Mouse (Mus musculus) urinary bladder, postnatal 10 days (tissue): ENCODE results near the gene Shc3.

Experiments used
- DNase-seq: peaks from one replicate; pipeline ENCODE4 v3.0.0; 2022; ENCODE audit warnings: low spot score

Shc3 gene

DNA sequence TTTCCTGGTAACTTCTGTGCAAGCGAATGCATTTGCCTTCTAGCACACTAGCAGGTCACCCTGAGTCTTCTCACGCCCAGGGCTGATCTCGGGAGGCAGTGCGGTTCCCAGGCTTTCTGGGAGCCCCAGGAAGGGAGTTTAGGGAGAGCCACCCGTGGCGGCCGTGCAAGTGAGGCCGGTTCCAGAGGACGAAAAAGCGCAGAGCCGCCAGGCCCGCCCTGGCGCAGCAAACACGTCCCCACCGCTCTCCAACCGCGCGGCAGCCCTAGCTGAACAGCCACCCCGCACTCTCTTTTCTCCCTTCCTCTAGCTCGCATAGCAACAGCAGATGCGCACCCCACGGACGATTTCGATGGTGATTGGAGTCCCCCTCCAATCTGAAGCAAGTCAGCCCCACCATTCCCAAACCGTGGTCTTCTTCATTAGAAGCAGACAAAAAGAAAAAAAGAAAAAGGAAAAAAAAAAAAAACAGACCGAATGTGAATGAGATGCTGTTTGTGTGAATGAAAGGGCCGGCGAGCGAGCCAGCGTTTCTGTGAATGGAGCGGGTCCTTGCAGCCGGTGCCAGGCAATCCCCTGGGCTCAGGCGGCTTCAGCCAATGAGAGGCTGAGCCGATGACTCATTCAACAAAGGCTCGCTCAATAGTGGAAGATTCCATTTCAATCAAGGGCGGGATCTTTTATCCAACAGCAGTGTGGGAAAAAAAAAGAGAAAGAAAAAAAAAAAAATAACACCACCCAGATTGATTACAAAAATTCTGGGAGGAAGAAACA lies at the start of gene Shc3:
TSS of gene Shc3 (minus strand) at position 509 of the 774 bp plus-strand sequence.
- no peak for DNase-seq

DNA sequence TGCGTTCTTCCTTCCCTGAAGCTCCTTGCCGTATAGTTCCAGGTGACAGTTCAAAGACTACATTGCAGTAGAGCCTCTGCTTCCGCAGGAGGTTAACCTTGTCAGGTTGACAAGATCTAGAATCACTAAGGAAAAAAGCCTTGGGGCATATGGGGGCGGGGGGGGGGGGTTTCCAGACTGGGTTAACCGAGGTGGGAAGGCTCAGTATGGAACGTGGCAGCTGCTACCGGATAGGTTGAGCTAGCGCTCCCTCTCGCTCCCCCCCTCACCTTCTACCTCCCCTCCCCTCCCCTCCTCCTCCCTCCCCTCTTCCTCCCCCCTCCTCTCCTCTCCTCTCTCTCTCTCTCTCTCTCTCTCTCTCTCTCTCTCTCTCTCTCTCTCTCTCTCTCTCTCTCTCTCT lies 49.4 kb upstream of the Shc3 start:
- DNase-seq, result no peak

DNA sequence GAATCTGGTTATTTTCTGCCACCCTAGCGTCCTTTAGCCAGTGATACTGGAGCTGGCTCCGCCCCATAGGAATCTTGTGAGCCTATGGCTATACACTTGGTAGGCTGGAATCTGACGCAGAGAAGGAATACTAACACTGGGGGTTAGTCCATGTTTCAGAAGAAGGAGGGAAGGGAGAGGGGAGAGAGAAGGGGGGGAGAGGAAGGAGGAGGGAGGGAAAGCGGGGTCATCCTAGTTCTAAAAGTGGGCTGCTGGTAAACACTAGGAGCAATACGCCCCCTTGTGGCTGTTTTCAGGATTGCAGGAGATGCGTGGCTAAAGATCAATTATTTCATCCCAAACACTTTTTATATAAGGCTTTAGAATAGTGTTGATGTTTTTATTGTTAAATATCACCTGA lies 48.6 kb upstream of the Shc3 start:
- DNase-seq, result no peak

DNA sequence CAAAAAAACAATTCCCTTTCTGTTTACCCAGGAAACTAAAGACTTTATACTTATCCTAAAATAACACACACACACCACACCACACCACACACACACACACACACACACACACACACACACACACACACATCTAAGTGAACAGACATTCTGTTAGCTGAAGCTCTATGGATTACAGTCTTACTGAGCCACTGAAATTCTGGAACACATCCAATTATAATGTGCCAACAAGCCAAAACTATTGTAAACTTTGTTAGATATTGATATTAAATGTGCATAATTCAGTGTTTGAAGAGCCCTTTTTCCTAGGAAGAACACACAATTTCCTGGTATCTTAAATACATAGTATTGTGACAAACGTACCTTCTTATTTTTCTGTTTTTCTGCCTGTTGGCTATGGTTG lies 48.1 kb upstream of the Shc3 start:
- no peak for DNase-seq

DNA sequence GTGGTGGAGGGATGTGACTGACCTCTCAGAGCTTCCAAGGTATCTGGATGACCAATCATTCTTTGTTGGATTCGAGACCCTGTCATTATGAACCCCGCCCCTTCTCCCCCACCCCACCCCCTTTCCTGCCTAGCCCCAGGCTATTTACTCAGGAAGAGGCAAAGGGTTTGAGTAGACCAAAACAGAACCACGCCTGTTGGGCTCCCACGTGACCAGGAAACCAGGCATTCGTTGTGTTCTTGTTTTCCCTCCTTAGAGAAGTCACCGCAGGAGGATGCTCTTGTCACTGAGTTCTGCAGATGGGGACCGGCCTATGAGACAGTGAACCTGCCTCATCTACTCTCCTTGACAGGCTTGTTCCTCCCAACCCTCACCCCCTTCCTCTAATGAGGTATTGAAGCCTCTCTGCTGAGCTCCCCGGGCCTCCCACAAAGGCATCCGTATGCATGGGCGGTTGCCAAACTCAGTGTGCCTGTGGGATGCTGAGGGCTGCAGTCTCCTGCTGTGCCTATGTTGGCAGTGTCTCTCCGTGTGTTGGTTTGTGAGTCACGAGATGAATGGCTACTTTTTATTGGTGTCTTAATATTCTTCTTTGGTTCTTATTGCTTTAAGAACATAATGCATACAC lies 47.3 kb upstream of the Shc3 start:
- DNase-seq, result no peak

DNA sequence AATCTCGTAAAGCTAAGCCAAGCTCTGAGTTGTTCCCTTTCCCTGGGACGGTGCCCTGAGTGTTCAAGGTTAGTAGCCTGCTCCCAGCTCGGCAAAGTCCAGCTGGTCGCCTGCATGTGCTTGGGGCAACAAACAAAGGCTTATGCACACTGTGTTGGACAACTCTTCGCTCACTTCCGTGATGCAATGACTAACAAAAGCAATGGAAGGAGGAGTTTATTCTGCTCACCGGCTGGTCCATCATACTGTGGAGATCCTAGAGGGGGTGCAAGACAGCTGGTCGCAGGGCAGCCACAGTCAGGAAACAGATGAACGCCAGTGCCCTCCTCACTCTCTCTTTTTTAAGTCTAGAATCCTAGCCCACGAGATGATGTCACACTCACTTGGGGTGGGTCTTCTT lies 46.6 kb upstream of the Shc3 start:
- DNase-seq, result no peak

DNA sequence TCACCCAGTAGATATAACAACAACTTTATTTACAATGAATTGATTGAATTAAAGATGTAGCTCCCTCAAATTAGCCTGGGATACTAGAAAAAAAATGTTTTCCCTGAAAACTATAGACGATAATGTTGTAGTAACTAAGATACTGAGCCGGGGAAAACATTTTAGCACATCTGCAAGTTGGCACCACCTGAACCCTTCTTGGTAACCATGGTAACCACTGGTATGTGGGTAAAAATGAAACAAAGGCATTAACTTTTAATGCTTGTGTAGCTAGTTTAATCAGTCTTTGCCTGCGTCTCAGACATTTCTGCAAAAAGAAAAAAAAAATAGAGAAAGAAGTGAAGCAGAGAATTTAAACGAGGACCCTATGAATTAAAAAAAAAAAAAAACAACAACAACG lies 42.3 kb upstream of the Shc3 start:
- DNase-seq, result no peak

DNA sequence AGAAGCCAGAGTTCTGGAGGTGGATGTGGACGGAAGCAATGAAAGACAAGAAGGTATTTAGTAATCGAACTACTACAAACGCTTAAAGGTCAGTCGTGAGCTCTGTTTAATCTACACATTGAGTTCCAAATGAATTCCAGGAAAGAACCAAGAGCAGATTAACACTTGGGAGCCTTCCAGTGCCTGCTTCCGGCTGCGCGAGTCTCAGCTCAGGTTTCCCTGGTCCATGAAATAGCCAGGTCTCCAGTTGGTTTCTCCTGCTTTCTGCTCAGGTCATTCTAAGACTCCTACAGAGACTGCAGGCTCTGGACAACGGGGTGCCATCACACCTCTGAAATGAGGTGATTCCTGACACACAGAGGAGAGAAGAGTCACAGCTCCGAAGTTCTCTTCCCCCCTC lies 41.8 kb upstream of the Shc3 start:
- no peak for DNase-seq

DNA sequence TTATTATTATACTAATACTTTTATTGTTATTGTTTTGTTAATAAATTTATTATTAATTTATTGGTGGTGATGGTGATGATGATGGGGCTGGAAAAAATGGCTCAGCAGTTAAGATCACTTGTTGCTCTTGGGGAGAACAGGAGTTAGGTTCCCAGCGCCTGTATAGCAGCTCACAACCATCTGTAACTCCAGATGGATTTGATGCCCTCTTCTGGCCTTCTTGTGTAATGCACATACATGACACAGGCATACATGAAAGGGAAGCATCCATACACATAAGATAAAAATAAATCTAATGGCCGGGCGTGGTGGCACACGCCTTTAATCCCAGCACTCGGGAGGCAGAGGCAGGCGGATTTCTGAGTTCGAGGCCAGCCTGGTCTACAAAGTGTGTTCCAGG lies 40.0 kb upstream of the Shc3 start:
- DNase-seq, result no peak

DNA sequence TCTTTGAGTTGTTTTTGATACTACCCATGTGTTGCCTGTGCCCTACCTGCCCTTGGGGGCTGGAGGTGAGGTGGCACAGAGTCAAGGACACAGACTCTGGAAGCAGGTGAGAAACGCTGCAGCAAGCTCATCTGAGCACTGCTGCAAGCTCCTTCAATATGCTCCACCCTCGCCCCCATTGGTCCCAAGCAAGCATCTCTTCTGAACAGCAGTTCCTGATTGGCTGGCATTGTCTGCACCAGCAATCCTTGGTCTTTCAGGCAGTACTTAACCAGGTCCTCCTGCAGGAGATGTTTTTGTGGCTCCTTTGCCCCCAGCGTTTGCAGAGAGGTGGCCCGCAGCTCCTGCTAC lies 34.6 kb upstream of the Shc3 start:
- no peak for DNase-seq

DNA sequence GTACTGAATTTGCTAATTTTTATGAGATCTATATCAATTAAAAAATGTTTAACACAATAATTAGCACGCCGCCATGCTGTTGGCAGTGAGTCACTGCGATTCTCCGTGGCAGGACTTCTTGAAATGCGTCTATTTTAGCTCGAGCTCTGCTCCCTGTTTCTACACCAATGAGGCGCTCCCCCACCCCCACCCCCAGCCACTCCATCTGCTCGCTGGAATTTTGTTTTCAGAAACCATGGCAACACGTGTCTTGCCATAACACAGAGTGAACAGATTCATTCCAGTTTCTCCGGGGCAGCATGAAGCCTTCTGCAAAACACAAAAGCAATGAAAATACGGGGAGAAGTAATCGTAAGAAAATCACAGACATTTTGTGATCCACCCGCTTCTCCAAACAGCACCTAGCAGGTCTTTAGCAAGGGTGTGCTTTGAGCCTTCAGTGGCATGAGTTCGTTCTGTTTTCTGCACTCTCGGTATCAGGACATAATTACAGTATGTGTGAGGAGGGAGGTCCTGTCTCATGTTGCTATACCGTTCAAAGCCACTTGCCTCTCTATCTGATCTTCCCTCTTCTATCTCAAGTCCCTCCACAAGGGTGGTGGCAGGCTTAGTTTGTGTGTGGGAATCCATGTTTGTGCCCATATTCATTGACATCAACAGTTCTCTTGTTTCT lies 34.1 kb upstream of the Shc3 start:
- no peak for DNase-seq

DNA sequence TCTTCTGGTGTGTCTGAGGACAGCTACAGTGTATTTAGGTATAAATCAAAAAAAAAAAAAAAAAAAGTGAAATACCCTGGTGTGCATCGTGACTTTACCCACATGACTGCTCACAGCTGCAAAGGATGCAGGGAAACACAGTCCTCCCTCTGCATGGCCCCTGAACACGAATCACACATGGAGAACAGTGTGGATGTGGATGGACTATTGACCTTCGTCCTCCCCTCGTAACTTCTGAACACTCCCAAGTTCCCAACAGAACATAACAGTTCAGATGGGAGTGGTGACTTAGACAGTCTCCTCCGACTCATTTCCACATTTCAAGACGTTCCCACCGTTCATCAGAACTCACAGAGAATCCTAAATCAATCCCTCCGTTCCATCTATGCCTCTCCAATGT lies 33.5 kb upstream of the Shc3 start:
- no peak for DNase-seq

DNA sequence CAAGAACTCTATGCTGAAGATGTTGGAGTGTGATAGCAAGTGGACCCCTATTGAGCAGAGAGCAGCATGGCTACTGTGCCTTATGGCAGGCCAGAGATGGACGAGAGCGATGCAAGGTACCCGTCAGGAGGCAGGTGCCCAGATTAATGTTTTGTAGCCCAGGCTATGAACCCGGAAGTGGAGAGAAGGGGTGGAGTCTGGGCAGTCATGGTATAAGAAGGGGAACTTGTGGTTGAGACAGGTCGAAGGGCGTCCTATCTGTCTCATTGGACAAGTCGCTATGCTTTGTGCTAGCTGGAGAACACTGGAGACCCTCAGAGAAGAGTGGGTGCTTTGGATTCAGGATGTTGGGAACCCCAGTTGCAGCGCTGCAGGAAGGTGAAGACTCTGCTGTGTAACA lies 30.9 kb upstream of the Shc3 start:
- no peak for DNase-seq

DNA sequence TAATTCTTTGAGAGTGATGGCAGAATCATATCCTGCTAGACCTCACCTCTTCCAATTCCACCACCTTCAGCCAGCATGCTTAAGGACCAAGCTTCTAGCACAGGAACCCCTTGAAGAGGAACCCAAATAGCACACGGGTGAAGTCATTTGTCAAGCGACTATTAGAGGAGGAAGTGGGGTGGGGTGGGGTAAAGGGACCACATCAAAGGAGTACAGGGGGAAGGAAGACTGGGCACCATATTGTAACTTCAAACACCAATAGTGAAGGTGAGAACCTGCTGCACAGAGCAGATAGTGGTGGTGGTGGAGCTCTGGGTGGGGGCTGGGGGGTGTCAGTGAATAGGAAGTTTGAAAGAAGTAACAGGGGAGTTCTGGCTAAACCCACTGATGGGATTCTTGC lies 28.8 kb upstream of the Shc3 start:
- no peak for DNase-seq

DNA sequence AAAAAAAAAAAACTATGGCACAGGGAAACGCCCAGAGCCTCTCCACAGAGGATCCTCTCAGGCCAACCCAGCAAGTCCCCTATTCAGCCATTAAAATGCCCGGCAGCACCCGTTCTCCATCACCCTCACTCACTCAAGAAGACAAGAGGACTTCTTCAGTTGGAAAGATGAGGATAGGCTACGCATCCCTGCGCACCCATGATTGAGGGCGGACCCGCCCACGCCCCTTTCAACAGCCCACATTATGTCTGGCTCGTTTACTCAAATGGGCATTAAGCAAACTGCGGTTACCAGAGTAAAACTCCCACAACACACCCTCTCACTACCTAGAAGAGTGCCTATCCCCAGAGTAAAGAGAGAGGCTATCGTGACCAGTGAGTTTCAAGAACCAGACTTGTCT lies 26.2 kb upstream of the Shc3 start:
- no peak for DNase-seq

DNA sequence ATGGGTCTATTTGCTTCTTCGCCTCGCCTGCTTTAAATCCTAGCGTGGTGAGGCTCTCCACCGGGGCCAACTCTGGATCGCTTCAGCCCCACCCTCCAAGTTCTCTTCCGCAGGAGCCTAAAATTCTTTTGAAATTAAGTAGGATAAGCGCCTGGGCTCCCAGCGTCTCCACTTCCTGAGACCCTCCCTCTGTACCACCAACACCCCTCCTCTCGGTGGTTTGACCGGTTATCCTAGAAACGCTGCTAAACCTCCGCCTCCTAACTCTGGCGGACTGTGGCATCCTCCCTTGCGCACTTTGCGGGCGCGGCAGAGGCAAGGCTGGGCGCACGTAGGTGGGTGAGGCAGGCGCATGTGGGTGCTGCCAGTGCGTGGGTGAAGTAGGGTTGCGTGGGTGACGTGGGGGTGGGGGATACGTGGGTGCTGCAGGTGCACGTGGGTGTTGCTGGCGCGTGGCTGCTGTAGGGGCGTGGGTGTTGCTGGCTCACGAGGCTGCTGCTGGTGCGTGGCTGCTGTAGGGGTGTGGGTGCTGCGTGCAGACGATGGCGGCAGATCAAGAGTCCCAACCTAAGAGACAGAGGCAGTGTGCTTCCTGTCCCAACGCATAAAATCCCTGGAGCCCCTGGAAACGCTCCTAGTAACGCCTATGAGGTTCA lies 25.6 kb upstream of the Shc3 start:
- DNase-seq, result no peak

DNA sequence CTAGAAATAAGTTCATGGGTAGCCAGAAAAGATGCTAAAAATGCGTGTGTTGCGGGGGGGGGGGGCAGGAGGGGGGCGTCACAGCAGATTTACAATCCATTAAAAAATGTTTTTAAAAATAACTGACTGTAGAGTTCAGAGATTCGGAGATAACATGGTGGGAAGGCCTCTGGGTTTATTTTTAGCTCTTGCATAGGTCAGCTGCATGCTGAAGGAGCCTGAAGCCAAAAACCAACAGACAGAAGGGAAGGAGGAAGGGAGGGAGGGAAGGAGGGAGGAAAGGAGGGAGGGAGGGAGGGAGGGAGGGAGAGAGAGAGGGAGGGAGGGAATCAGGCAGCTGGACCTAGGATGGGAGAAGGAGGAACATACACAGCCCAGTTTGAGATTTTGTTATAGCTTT lies 18.8 kb upstream of the Shc3 start:
- DNase-seq, result no peak

DNA sequence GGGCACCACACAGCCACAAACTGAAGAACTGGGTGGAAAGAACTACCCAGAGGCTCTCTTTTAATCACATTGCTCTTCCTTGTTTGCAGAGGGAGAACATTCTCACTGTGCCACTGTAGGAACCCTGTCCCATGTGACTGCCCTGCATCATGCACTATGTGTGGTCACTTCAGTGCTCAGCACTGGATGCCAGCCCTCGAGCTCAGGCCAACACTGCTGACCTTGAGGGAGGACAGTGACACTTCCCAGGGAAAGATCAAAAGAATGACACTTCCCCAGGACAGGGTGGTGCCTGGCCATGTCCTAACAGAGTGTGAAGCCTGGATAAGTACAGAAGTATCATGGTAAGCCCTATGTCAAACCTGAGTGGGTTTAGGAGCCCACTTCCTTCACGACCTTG lies 13.0 kb upstream of the Shc3 start:
- DNase-seq, result no peak

DNA sequence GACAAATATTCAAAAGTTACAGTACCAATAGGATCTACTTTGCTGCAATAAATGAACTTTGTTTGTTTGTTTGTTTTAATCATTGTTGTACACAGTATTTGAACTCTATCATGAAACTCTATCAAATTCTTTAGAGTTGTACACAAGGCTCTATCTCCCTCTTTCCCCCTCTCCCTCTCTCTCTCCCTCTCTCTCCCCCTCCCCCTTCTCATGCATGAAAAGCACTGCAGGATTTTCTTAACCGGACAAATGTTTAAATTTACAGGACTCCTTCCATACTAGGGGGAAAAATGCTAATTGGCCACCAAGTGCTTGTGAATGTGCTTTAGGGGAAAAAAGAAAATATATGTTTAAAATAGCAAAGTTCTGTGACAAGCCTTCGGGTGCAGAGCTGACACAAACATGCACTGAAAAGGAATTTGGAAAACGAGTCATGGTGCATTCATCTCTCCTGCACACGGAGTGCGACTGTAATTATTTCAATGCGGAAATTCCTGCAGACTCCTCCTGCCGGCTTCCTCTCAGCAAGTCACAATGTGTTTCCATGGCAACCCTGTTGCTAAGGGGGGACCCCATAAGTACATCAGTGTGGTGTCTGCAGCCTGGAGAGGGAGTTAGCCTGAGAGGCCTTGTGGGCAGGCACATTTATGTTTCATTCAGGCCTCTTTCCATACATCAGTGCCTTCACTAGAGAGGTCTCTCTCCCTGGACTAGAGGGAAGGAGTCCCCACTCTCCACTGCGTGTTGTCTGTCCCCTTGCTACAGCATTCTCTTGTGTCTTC lies 11.2 kb upstream of the Shc3 start:
- DNase-seq, result no peak

DNA sequence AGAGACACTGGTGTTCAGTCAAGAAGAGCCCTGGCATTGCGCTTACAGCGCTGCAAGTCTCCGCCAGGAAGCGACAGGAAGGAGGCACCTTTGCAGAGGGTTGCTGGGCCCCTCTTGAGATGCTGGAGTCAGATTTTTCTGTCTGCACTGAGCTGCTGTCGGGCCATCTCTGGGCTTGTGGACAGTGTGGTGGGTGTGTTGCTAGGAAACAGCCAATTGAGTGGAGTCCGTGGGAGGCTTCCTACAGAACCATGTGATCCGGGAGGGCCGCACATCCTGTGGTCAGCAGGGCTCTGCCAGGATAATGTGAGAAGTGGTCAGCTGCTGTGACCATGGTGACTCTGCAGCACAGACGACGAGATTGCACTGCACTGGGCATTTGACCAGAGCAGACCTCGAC lies 4.6 kb upstream of the Shc3 start:
- no peak for DNase-seq

DNA sequence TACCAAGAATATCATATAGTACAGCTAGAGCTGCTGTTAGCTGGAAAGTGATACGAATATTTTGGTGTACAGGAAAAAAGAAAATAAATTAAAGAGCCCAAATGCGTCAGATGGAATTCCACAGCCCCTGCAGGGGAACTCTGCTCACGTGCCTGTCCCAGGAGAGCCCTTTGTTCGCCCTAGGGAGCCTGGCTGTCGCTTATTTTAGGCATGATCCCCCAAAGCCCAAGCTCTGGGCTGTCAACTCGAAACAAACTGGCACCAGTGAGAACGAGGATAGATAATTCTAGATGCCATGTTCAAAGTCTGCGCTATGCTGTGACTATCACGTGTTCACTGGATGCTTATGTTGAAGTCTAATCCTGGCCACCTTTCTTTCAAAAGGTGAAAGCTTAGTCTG lies 892 bp upstream of the Shc3 start:
- no peak for DNase-seq

DNA sequence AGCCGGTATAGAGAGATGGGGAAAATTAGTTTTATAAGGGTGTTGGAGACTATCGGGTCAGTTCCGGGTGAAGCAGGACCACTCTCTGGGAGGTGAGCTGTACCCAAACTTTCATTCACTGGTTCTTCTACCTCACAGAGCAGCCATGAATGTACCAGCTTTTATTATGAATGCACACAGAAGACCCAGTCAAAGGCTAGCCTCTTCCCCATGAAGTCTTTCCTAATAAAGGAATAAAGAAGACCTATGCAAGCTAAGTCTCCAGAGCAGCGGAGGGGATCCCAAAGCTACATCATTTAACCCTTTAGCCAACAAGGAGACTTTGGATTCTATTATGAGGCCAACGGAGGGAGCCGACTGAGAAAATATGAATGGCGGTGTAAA lies 458 bp upstream of the Shc3 start:
- no peak for DNase-seq
